Mouse (Mus musculus) testis, adult 2 months (tissue): ENCODE results near the gene Tex2.

Experiments
- CTCF ChIP-seq: fragments of 200-500 bp; IDR thresholded peaks from 2 replicates; pipeline ENCODE4 v1.5.1; 2012; ENCODE audit warnings: low read depth, mild to moderate bottlenecking, inconsistent platforms, low read length, moderate library complexity; ENCODE audit not compliant: control insufficient read depth, insufficient read depth, insufficient replicate concordance
- POLR2A ChIP-seq: fragments of 200-500 bp; IDR thresholded peaks from 2 replicates; pipeline ENCODE4 v1.6.1; 2012; ENCODE audit warnings: low read depth, mild to moderate bottlenecking, inconsistent platforms, low read length, moderate library complexity; ENCODE audit not compliant: control insufficient read depth

GRCm38 (mm10) chr11:106514446-106514845 lies 98.8 kb downstream of the Tex2 start:
- TF ChIP-seq CTCF: no peak
- TF ChIP-seq POLR2A: no peak
